Mouse (Mus musculus): Measurements from ENCODE around the gene Muc16. TPM values are rescaled to one million over a fixed set of nuclear protein-coding genes. Genes with fewer than 3 reads are reported as not detected.

The Muc16 gene
- polyA plus RNA-seq (2012; rRNA removed) = 0.15 and 0.22 TPM in 2 replicates

DNA sequence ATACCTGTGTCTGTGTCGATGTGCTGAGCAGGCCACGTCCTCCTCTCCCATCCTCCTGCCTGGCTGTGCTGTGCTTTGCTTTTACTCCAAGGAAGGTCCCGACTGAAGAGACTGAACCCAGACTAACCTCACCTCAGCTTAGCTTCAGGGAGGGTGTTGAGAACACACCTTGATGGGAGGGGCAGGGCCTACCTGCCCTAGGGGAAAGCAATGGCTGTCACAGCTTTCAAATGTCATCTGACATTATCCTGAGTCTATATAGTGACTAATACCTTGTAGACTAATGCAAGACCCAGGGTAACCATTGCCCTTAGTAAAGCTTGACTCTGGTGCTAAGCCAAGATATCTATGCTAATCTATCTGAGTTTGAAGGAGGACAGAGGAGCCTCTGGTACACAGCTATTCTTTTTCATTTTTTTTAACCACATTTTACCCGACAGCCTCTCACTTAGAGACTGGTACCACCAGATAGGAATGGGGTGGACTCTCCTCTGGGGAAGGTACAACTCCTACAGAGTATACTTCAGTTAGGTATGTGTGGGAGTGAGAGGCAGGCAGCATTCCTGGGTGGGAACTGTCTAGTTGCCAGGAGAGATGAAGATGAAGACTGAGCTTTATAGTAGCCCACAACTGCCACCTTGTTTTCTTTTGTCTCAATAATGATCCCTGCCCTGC is at the start of gene Muc16:
Gene Muc16 (minus strand): TSS at position 51 of the 675 bp plus-strand sequence.

DNA sequence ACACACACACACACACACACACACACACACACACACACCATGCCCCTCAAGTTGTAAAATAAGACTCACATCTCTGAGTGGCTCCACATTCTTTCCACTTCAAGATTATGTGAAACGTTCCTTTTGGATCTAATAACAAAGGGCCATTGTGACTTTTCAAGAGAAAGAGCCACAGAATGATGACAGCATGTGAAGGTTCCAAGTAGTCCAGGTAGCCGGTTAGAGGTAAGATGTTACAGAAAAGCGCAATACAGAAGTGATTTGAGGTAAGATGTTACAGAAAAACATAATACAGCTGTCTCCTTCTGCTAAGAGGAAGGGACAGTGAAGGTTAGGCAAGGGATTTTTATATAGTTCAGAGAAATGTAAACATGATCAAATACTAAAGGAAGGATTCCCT is 196.2 kb downstream of the Muc16 start, which contains the start of the genes Zfp558 and Mbd3l1:
Gene Zfp558 (minus strand): TSS at position 101 of the 400 bp plus-strand sequence.
Gene Mbd3l1 (plus strand): TSS at position 192 of the 400 bp plus-strand sequence.

Other genes starting within 250 kb of the Muc16 start
- not detected in 2 replicates for gene Mbd3l2, start 243.9 kb downstream of the Muc16 start, polyA plus RNA-seq (2012; rRNA removed)
- not detected in 2 replicates for gene Zfp558, start 196.3 kb downstream of the Muc16 start, polyA plus RNA-seq (2012; rRNA removed)
- not detected in 2 replicates for gene Mbd3l1, start 196.2 kb downstream of the Muc16 start, polyA plus RNA-seq (2012; rRNA removed)
- not detected in 2 replicates for gene Olfr24, start 89.5 kb upstream of the Muc16 start, polyA plus RNA-seq (2012; rRNA removed)
- not detected in 2 replicates for gene Olfr828, start 145.0 kb upstream of the Muc16 start, polyA plus RNA-seq (2012; rRNA removed)
- gene Olfr829, start 180.4 kb upstream of the Muc16 start, polyA plus RNA-seq (2012; rRNA removed) = not detected in 2 replicates
- not detected in 2 replicates for gene Olfr830, start 200.2 kb upstream of the Muc16 start, polyA plus RNA-seq (2012; rRNA removed)